Mouse (Mus musculus): ENCODE results near the gene Ablim2. TPM values are rescaled to one million over a fixed set of nuclear protein-coding genes. Genes with fewer than 3 reads are reported as not detected.

Gene Ablim2
- polyA plus RNA-seq, 1 experiment from 2014 or later = 2.5 TPM

DNA sequence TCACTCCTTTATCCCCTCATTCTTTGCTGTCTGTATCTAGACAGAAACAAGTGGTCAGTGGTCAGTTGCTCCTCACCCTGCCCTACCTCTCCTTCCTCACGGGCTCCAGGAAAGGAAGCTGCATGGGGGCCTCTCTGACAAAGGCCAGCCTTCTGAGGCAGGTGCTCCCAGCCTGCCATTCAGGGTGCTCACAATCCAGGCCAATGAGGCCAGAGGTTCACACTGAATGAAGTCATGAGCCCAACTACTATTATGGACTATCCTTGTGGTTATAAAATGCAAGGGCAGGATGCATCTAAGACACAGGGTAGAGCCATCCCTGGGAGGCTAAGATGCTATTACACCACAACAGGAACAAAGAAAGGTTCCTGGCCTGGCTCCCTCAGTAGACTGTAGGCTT is 27.1 kb upstream of the Ablim2 start:
- Histone ChIP-seq H3K4me2 (replicated peaks; ENCODE audit: low read depth, low read length) (no peak overlapping the region), H3K27ac (ENCODE audit: low read depth, low read length) (peak overlapping the region; percentile 24; the same call in 1 of the 2 replicates), H3K27me3 (ENCODE audit: control insufficient read depth, insufficient read depth, low read length) (no peaks in the 10 kb centered on the region), H3K9me3 (ENCODE audit: control insufficient read depth, low read length) (no peaks in the 10 kb centered on the region), H3K36me3 (ENCODE audit: control insufficient read depth, insufficient read depth, low read length) (no peaks in the 10 kb centered on the region), H3K4me3 (ENCODE audit: low read length) (no peak overlapping the region), H3K9ac (ENCODE audit: low read depth, low read length) (no peak overlapping the region), H3K4me1 (ENCODE audit: control insufficient read depth, insufficient read depth, low read length) (peaks cover 4% of the 10 kb centered on the region; the same call in 1 of the 2 replicates)
- 78% methylated on average over 1 of the region's 1 CpGs for WGBS
- no peak for ATAC-seq (ENCODE audit: low FRiP score, low TSS enrichment)

GRCm38 (mm10) chr5:35731006-35731405 is 26.7 kb upstream of the Ablim2 start:
- Histone ChIP-seq H3K4me3 (ENCODE audit: low read length) (no peak overlapping the region), H3K27me3 (ENCODE audit: control insufficient read depth, insufficient read depth, low read length) (no peaks in the 10 kb centered on the region), H3K9ac (ENCODE audit: low read depth, low read length) (no peak overlapping the region), H3K4me2 (replicated peaks; ENCODE audit: low read depth, low read length) (no peak overlapping the region), H3K9me3 (ENCODE audit: control insufficient read depth, low read length) (no peaks in the 10 kb centered on the region), H3K36me3 (ENCODE audit: control insufficient read depth, insufficient read depth, low read length) (no peaks in the 10 kb centered on the region), H3K27ac (ENCODE audit: low read depth, low read length) (peak overlapping the region; percentile 24; the same call in 1 of the 2 replicates), H3K4me1 (ENCODE audit: control insufficient read depth, insufficient read depth, low read length) (peaks cover 4% of the 10 kb centered on the region; the same call in 1 of the 2 replicates)
- no peak for ATAC-seq (ENCODE audit: low FRiP score, low TSS enrichment)
- 82% methylated on average over 4 of the region's 4 CpGs for WGBS

GRCm38 (mm10) chr5:35733523-35733922 is 24.2 kb upstream of the Ablim2 start:
- Histone ChIP-seq H3K36me3 (ENCODE audit: control insufficient read depth, insufficient read depth, low read length) (no peaks in the 10 kb centered on the region), H3K4me2 (replicated peaks; ENCODE audit: low read depth, low read length) (no peak overlapping the region), H3K4me1 (ENCODE audit: control insufficient read depth, insufficient read depth, low read length) (peaks cover 4% of the 10 kb centered on the region; the same call in 1 of the 2 replicates), H3K4me3 (ENCODE audit: low read length) (no peak overlapping the region), H3K9ac (ENCODE audit: low read depth, low read length) (no peak overlapping the region), H3K27me3 (ENCODE audit: control insufficient read depth, insufficient read depth, low read length) (no peaks in the 10 kb centered on the region), H3K27ac (ENCODE audit: low read depth, low read length) (peak overlapping the region; percentile 24; the same call in 1 of the 2 replicates), H3K9me3 (ENCODE audit: control insufficient read depth, low read length) (no peaks in the 10 kb centered on the region)
- ATAC-seq (ENCODE audit: low FRiP score, low TSS enrichment) = no peak
- 70% methylated on average over 2 of the region's 2 CpGs for WGBS

DNA sequence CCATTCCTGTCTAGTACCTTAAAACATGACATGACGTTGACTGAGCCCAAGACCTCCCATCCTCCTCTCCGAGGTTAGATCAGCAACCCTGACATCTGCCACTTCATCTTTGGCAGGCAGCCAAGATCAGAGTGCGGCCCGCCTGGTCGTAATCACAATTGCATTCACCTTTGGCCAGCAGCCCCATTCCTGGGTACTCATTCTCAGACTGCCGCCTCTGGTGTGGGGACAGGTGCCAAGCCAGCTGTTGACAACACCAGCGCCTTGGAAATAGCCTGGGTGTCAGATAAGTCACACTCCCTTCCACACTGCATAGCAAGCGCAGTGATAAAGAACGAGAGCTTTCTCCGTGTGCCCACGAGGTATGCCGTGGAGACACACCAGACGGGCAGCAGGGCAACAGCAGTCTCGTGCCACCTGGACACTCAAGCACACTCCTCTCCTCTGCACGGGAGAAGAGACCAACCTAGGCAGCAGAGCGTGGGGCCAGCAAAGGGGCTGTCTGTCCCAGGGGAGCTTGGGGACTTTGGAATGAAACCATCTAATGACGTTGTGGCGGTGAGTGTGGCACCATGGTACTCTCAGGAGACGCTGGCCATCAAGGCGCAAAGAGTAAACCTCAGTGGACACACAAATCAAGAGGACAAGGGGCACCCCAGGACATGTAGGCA is 20.3 kb upstream of the Ablim2 start:
- no peak overlapping the region for H3K9ac ChIP-seq (ENCODE audit: low read depth, low read length)
- no peak overlapping the region for H3K4me3 ChIP-seq (ENCODE audit: low read length)
- H3K27me3 ChIP-seq (ENCODE audit: control insufficient read depth, insufficient read depth, low read length) = 0 out of 2 replicates have a peak, but pooled peaks cover 3% of the 10 kb centered on the region
- H3K27ac ChIP-seq (ENCODE audit: low read depth, low read length) = no peak overlapping the region
- H3K36me3 ChIP-seq (ENCODE audit: control insufficient read depth, insufficient read depth, low read length) = no peaks in the 10 kb centered on the region
- no peak for ATAC-seq (ENCODE audit: low FRiP score, low TSS enrichment)
- H3K4me1 ChIP-seq (ENCODE audit: control insufficient read depth, insufficient read depth, low read length) = peaks cover 12% of the 10 kb centered on the region; the same call in 1 of the 2 replicates
- H3K4me2 ChIP-seq (replicated peaks; ENCODE audit: low read depth, low read length) = no peak overlapping the region
- no peaks in the 10 kb centered on the region for H3K9me3 ChIP-seq (ENCODE audit: control insufficient read depth, low read length)
- WGBS = 72% methylated on average over 20 of the region's 20 CpGs

GRCm38 (mm10) chr5:35739005-35739404 is 18.7 kb upstream of the Ablim2 start:
- Histone ChIP-seq H3K9me3 (ENCODE audit: control insufficient read depth, low read length) (no peaks in the 10 kb centered on the region), H3K27ac (ENCODE audit: low read depth, low read length) (peak overlapping the region; percentile 48)
- WGBS = 83% methylated on average over 2 of the region's 2 CpGs

GRCm38 (mm10) chr5:35739536-35740278 is 18.0 kb upstream of the Ablim2 start, which contains the start of gene Sh3tc1:
Gene Sh3tc1, minus strand, starts transcription at chr5:35739987.
- Histone ChIP-seq H3K4me2 (replicated peaks; ENCODE audit: low read depth, low read length) (0 out of 2 replicates have a peak within 1 kb of the TSS, but pooled peaks have one; percentile 22), H3K9me3 (ENCODE audit: control insufficient read depth, low read length) (no peaks in the 10 kb centered on the region), H3K9ac (ENCODE audit: low read depth, low read length) (0 out of 2 replicates have a peak within 1 kb of the TSS, but pooled peaks have one; percentile 18), H3K27ac (ENCODE audit: low read depth, low read length) (peak within 1 kb of the TSS; percentile 48), H3K27me3 (ENCODE audit: control insufficient read depth, insufficient read depth, low read length) (0 out of 2 replicates have a peak, but pooled peaks cover 3% of the 10 kb centered on the region), H3K4me1 (ENCODE audit: control insufficient read depth, insufficient read depth, low read length) (peaks cover 8% of the 10 kb centered on the region; the same call in 1 of the 2 replicates), H3K4me3 (ENCODE audit: low read length) (no peak within 1 kb of the TSS), H3K36me3 (ENCODE audit: control insufficient read depth, insufficient read depth, low read length) (no peaks in the 10 kb centered on the region)
- WGBS = 24% methylated on average over 10 of the region's 10 CpGs
- ATAC-seq (ENCODE audit: low FRiP score, low TSS enrichment) = peak; percentile 65; the same call in 1 of the 2 replicates

More at GRCm38 (mm10) chr5:35739005-35739404, 18.7 kb upstream of the Ablim2 start:
- Histone ChIP-seq H3K9ac (ENCODE audit: low read depth, low read length) (0 out of 2 replicates have a peak overlapping the region, but pooled peaks have one; percentile 18), H3K4me1 (ENCODE audit: control insufficient read depth, insufficient read depth, low read length) (peaks cover 10% of the 10 kb centered on the region; the same call in 1 of the 2 replicates), H3K36me3 (ENCODE audit: control insufficient read depth, insufficient read depth, low read length) (no peaks in the 10 kb centered on the region), H3K4me2 (replicated peaks; ENCODE audit: low read depth, low read length) (0 out of 2 replicates have a peak overlapping the region, but pooled peaks have one; percentile 22), H3K27me3 (ENCODE audit: control insufficient read depth, insufficient read depth, low read length) (0 out of 2 replicates have a peak, but pooled peaks cover 3% of the 10 kb centered on the region), H3K4me3 (ENCODE audit: low read length) (no peak overlapping the region)
- ATAC-seq (ENCODE audit: low FRiP score, low TSS enrichment) = no peak

GRCm38 (mm10) chr5:35740716-35741115 is 17.0 kb upstream of the Ablim2 start:
- Histone ChIP-seq H3K27me3 (ENCODE audit: control insufficient read depth, insufficient read depth, low read length) (0 out of 2 replicates have a peak, but pooled peaks cover 3% of the 10 kb centered on the region), H3K36me3 (ENCODE audit: control insufficient read depth, insufficient read depth, low read length) (no peaks in the 10 kb centered on the region), H3K9me3 (ENCODE audit: control insufficient read depth, low read length) (no peaks in the 10 kb centered on the region), H3K4me2 (replicated peaks; ENCODE audit: low read depth, low read length) (no peak overlapping the region), H3K27ac (ENCODE audit: low read depth, low read length) (no peak overlapping the region), H3K4me1 (ENCODE audit: control insufficient read depth, insufficient read depth, low read length) (peaks cover 8% of the 10 kb centered on the region; the same call in 1 of the 2 replicates), H3K4me3 (ENCODE audit: low read length) (no peak overlapping the region), H3K9ac (ENCODE audit: low read depth, low read length) (no peak overlapping the region)
- WGBS = 20% methylated on average over 10 of the region's 10 CpGs
- no peak for ATAC-seq (ENCODE audit: low FRiP score, low TSS enrichment)

DNA sequence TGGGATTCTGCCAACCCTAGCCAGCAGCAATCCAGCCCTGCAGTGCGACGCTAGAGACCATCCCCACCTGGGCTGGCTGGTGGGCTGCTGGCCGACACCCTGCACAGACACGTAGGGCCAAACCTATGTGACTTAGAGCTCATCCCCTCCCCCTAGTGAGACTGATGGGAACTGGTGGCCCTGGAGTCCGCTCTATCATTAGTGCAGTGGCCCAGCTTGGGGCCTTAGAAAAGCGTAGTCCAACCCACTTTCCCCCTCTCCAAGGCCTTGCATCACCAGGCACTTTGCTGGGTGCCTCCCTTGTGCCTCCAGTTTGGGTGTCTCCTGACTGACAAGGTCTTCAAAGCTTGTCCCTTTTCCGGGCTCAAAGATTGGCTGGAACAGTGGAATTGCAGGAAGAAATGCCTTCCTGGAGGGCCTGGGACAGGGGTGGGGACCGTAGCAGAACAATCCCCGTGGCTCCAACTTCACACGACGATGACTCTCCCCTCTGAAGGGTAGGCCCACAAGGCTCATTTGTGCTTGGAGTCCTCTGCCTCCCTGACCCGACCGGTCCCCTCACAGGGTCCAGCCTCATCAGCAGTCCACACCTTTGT is 16.4 kb upstream of the Ablim2 start:
- Histone ChIP-seq H3K9ac (ENCODE audit: low read depth, low read length) (no peak overlapping the region), H3K4me2 (replicated peaks; ENCODE audit: low read depth, low read length) (no peak overlapping the region), H3K4me3 (ENCODE audit: low read length) (no peak overlapping the region), H3K9me3 (ENCODE audit: control insufficient read depth, low read length) (no peaks in the 10 kb centered on the region), H3K36me3 (ENCODE audit: control insufficient read depth, insufficient read depth, low read length) (no peaks in the 10 kb centered on the region), H3K27me3 (ENCODE audit: control insufficient read depth, insufficient read depth, low read length) (0 out of 2 replicates have a peak, but pooled peaks cover 3% of the 10 kb centered on the region), H3K4me1 (ENCODE audit: control insufficient read depth, insufficient read depth, low read length) (peaks cover 8% of the 10 kb centered on the region; the same call in 1 of the 2 replicates), H3K27ac (ENCODE audit: low read depth, low read length) (no peak overlapping the region)
- ATAC-seq (ENCODE audit: low FRiP score, low TSS enrichment) = no peak; the same call in 1 of the 2 replicates
- WGBS = 45% methylated on average over 13 of the region's 13 CpGs

Measured in kidney, embryonic 14.5 days (tissue).